Mouse (Mus musculus) hindbrain, embryonic 10.5 days (tissue): ENCODE data around the gene Hnrnpc. TPM values are rescaled to one million over a fixed set of nuclear protein-coding genes. Genes with fewer than 3 reads are reported as not detected.

Source experiments
- DNase-seq: peaks from one replicate; pipeline ENCODE4 v3.0.0-alpha.2; 2017; ENCODE audit warnings: low spot score
- H3K27ac ChIP-seq: fragments of 300-500 bp; sonication (generic); 2 replicates; pipeline ENCODE4 v1.5.1; 2016; ENCODE audit warnings: mild to moderate bottlenecking, moderate library complexity
- H3K27me3 ChIP-seq: fragments of 300-500 bp; sonication (generic); 2 replicates; pipeline ENCODE4 v1.6.1; 2016; ENCODE audit warnings: mild to moderate bottlenecking; ENCODE audit not compliant: poor library complexity, insufficient read depth, severe bottlenecking
- H3K36me3 ChIP-seq: fragments of 300-500 bp; sonication (generic); 2 replicates; pipeline ENCODE4 v1.6.1; 2016; ENCODE audit warnings: mild to moderate bottlenecking, moderate library complexity
- H3K4me1 ChIP-seq: fragments of 300-500 bp; sonication (generic); replicated peaks from 2 replicates; pipeline ENCODE4 v1.6.1; 2016; ENCODE audit warnings: mild to moderate bottlenecking
- H3K4me3 ChIP-seq: fragments of 300-500 bp; sonication (generic); 2 replicates; pipeline ENCODE4 v1.5.1; 2016; ENCODE audit warnings: mild to moderate bottlenecking, moderate library complexity
- H3K9me3 ChIP-seq: fragments of 300-500 bp; sonication (generic); 2 replicates; pipeline ENCODE4 v1.6.1; 2016; ENCODE audit warnings: mild to moderate bottlenecking, moderate library complexity
- WGBS: fragments of 180-500 bp; shearing (Covaris S2); methylation state at CpG from one replicate; pipeline ENCODE4 v1.1.7; 2016; 5-methylcytosine and 5-hydroxymethylcytosine counted together
- polyA plus RNA-seq: library from polyadenylated mRNA; unstranded; fragments of >200 nt; fragmentation: Nextera tagmentation; extraction: Ambion mirVana; gene quantifications from 2 replicates; pipeline ENCODE4 v1.2.1, GENCODE M21; 2016

Gene Hnrnpc
- 754 and 887 TPM in 2 replicates for polyA plus RNA-seq

DNA sequence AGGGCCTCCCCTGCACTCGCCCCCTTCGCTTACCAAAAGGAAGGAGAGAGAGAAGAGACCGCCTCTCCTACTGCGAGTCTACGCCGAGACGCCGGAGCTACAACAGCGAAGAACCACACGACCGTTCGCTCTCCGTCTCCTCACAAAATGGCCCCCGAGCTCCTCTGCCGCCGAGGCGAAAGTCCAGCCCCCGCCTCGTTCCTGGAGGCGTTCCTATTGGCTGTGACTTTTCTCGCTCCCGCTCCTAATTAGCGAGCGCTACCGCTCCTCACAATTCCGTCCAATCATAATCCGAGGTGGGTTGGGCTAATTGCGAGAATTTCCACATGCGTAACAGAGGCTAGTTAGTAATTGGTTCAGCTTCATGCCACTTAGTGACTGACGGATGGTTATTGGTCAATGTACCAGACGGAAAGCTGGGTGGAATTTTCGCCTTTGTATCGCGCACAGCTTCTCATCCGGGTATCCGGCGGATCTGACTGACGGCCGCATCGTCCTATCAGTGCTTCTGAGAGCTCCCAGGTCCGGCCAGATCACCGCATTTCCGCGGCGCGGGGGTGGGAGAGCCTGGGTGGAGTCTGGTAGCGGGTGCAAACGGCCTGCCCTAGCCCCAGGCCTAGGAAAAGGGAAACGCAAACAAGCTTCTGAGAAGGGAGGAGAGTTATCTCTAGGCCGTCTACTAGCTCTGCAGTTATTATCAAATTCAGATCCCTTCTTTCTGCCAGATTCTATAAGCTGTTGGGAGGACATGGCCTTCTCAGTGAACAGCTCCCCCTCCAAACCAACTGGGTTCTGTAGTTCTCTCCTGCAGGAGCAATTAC is at the start of gene Hnrnpc:
TSS of gene Hnrnpc (minus strand) at position 173 of the 821 bp plus-strand sequence.
- Histone ChIP-seq H3K36me3 (peaks cover 31% of the 10 kb centered on the region), H3K27me3 (no peaks in the 10 kb centered on the region), H3K4me3 (peak within 1 kb of the TSS; percentile 93), H3K4me1 (peaks cover 34% of the 10 kb centered on the region), H3K9me3 (no peaks in the 10 kb centered on the region), H3K27ac (peak within 1 kb of the TSS; percentile 99)
- WGBS: under 1% methylated on average over 50 of the region's 50 CpGs
- DNase-seq: peak; percentile 100

DNA sequence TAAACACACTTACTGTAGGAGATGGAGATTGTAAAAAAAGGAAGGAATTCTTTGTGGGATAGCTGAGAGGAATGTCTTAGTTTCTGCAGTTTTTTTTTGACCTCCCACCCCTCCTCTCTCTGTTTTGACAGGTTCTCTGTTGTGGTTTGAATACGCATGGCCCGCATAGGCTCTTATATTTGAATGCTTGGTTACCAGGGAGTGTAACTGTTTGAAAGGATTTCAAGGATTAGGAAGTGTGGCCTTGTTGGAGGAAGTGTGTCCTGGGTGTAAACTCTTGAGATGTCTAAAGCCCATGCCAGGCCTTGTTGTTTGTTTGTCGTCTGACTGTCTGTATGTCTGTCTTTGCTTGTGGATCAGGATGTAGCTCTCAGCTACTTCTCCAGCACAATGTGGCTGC is 48.8 kb upstream of the Hnrnpc start:
- Histone ChIP-seq H3K9me3 (no peaks in the 10 kb centered on the region), H3K27ac (no peak overlapping the region), H3K36me3 (peaks cover 3% of the 10 kb centered on the region), H3K4me3 (no peak overlapping the region), H3K4me1 (peaks cover 15% of the 10 kb centered on the region), H3K27me3 (no peaks in the 10 kb centered on the region)
- 55% methylated on average over 3 of the region's 3 CpGs for WGBS
- DNase-seq: no peak

DNA sequence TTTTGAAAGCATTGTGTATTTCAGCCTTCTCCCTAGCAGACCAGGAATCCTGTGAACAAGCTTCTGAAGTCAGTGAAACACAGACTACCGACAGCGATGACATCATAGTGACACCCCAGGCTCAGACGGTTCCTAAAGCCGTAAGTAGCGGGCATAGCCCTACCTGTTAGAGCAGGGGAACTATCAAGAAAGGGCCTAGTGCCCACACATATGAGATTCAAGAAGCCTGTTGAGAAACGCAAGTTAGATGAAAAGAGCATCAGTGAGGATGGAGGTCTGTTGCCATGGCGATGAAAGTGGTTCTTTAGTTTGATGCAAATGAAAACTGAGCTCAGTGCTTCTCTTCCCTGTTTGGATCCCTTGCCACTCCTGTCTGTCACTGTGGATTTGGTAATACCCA is 48.4 kb upstream of the Hnrnpc start:
- Histone ChIP-seq H3K27ac (no peak overlapping the region), H3K4me1 (peaks cover 15% of the 10 kb centered on the region), H3K9me3 (no peaks in the 10 kb centered on the region), H3K36me3 (no peaks in the 10 kb centered on the region), H3K4me3 (no peak overlapping the region), H3K27me3 (no peaks in the 10 kb centered on the region)
- no peak for DNase-seq
- 34% methylated on average over 7 of the region's 7 CpGs for WGBS

DNA sequence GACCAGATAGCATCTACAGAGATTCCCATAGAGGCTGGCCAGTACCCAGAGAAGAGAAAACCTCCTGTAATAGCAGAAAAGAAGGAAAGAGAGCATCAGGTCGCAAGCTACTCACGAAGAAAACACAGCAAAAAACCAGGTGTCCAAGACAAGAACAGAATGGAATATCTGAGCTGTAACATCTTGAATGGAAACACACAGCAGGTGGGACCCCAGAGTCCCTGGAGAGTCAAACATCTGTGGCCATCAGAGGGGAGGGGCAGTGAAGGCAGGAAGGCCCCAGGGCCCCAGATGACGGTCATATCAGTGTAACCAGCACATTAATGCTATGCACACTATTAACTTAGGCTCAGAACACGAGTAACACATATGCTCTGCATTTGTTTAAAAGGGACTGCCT is 46.1 kb upstream of the Hnrnpc start:
- DNase-seq: no peak
- Histone ChIP-seq H3K4me1 (peaks cover 15% of the 10 kb centered on the region), H3K9me3 (no peaks in the 10 kb centered on the region), H3K27ac (no peak overlapping the region), H3K27me3 (no peaks in the 10 kb centered on the region; the same call in 1 of the 2 replicates), H3K4me3 (no peak overlapping the region), H3K36me3 (no peaks in the 10 kb centered on the region)
- 55% methylated on average over 4 of the region's 4 CpGs for WGBS

DNA sequence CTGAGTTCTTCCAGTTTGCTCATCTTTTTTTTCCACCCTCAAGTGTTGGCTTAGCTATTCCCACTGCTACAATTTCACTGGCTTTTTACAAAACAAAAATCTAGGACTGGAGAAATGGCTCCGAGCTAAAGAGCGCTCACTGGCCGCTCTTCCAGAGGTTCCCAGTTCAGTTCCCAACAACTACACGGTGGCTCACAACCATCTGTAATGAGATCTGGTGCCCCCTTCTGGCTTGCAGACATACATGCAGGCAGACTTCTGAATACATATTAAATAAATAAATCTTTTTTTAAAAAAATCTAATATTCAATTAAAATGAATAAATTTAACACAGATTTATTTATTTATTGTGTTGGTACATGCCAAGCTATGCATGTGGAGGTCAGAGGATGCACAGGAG is 42.7 kb upstream of the Hnrnpc start:
- WGBS: 61% methylated on average over 4 of the region's 4 CpGs

DNA sequence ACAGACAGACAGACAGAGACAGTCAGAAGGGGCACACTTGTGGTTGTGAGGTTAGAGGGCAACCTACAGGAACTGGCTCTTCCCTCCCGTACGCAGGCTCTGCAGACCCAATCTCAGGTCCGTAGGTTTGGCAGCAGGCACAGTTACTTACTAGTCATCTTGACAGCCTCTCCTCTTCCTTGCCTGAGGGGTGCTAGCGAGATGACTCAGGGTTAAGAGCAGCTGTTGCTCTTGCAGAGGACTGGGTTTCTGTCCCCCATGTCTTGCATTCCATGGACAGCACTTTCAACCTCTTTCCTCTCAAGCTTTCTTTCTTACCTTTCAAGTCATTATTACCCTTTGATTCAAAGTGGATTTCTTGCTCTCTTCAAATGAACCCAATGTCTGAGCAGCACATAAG is 40.3 kb upstream of the Hnrnpc start:
- 81% methylated on average over 4 of the region's 4 CpGs for WGBS
- no peaks in the 10 kb centered on the region for H3K36me3 ChIP-seq
- no peak for DNase-seq
- H3K4me1 ChIP-seq: no peaks in the 10 kb centered on the region
- no peaks in the 10 kb centered on the region for H3K9me3 ChIP-seq
- no peaks in the 10 kb centered on the region; the same call in 1 of the 2 replicates for H3K27me3 ChIP-seq
- H3K4me3 ChIP-seq: no peak overlapping the region
- no peak overlapping the region for H3K27ac ChIP-seq

More for the DNA sequence above, 42.7 kb upstream of the Hnrnpc start:
- H3K36me3 ChIP-seq: no peaks in the 10 kb centered on the region
- no peak for DNase-seq
- no peak overlapping the region for H3K4me3 ChIP-seq
- no peak overlapping the region for H3K27ac ChIP-seq
- H3K4me1 ChIP-seq: peaks cover 3% of the 10 kb centered on the region; the same call in 1 of the 2 replicates
- H3K27me3 ChIP-seq: no peaks in the 10 kb centered on the region; the same call in 1 of the 2 replicates
- H3K9me3 ChIP-seq: no peaks in the 10 kb centered on the region

DNA sequence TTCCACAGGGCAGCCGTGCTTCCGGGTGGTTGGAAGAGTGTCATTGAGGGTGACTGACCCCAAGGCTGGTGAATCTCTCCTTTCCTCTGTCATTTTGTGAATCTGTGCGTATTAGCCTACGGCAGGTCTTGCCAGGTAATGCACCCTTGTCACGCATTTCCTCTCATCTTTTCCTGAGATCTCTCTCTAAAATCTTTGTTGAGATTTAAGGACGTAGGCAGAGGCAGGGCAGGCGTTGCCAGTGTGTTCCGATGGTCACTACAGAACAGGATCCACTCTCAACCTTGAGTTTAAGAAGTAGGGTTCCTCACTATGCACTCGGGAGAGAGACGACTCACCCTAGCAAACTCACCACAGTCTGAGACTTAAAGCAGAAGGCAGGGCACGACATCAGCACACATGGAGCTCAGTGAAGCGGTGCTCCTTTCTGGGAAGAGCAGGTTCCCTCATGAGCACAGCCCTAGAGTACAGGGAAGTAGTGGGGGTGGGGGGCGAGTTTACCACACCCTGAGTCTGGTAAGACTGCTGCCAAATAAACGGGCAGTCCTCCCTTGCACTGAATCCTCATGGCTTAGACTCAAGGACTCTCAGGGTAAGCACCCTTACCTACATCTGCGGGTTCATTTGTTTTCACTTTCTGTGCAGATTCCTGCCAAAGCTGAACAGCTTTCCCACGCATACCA is 37.8 kb upstream of the Hnrnpc start:
- WGBS: 77% methylated on average over 16 of the region's 16 CpGs
- Histone ChIP-seq H3K4me1 (no peaks in the 10 kb centered on the region), H3K27ac (no peak overlapping the region), H3K4me3 (no peak overlapping the region), H3K27me3 (no peaks in the 10 kb centered on the region; the same call in 1 of the 2 replicates), H3K9me3 (no peaks in the 10 kb centered on the region), H3K36me3 (no peaks in the 10 kb centered on the region)
- no peak for DNase-seq

DNA sequence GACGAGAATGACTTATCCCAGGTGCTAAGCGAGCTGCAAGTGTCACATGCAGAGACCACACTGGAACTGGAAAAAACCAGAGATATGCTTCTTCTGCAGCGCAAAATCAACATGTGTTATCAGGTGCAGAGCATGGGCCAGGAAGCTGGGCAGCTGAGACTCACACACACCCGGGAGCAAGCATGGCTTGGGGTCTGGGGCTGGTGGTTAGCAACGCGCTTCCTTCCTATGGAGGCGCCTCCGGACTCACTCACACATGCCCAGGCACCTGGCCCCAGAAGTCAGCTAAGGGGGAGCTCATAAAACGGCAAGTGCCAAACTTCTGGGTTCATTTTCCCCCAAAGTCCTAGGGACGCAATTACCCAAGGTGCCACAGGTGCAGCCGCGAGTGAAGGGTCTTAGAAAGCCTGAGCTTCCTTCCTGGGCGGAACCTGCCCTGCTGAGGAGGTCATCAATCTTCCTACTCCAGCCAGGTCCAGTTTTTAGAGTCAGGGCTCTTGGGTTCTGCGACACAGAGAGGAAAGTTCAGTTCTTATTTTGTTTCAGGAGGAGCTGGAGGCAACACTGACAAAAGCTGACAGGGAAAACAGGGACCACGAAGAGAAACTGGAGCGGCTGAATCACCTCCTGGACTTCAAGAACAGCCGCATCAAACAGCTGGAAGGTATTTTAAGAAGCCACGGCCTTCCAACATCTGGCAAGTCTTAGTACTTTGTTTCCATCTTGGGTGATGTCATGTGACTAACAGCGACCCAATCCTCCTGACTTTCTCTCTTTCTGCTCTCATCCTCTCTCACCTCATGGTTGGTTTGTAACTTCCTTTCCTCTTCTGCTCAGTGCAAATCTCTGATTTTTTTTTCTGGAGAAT is 37.0 kb upstream of the Hnrnpc start:
- no peaks in the 10 kb centered on the region for H3K9me3 ChIP-seq
- WGBS: 72% methylated on average over 19 of the region's 19 CpGs
- H3K27me3 ChIP-seq: no peaks in the 10 kb centered on the region; the same call in 1 of the 2 replicates
- H3K27ac ChIP-seq: no peak overlapping the region
- no peak for DNase-seq
- H3K36me3 ChIP-seq: no peaks in the 10 kb centered on the region
- H3K4me1 ChIP-seq: no peaks in the 10 kb centered on the region
- no peak overlapping the region for H3K4me3 ChIP-seq

DNA sequence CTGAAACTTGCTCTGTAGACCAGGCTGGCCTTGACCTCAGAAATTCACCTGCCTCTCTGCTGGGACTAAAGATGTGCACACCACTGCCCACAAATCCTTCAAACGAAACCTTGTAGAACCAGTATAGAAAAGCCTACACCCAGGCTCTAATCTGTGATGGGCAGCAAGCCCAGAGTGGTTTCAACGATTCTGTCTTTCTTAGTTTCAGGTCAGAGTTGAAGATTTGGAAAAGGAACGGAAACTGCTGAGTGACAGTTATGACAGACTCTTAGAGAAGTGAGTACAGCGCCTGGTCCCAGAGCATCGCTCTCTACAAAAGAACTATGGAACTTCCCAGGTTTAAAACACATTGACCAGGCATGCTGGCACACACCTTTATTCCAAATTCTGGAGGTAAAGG is 29.8 kb upstream of the Hnrnpc start:
- 86% methylated on average over 5 of the region's 5 CpGs for WGBS

DNA sequence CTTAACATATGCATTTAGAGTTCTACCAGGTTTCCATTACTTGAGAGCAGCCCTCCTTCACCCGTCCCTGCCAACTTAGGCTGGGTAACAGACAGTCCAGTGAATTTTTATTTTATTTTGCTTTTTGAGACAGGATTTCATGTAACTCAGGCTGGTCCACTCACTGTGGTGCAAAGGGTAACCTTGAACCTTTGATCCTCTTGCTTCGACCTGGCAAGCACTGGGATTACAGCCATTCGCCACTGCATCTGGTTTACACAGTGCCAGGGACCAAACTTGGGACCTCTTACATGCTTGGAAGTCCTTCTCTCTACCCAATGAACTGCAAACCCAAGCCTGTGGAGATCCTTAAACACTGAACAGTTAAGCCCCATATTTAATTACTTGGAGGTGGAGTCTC is 20.8 kb upstream of the Hnrnpc start:
- no peaks in the 10 kb centered on the region for H3K9me3 ChIP-seq
- no peaks in the 10 kb centered on the region for H3K36me3 ChIP-seq
- no peak for DNase-seq
- WGBS: 93% methylated on average over 3 of the region's 3 CpGs
- H3K27me3 ChIP-seq: peaks cover 12% of the 10 kb centered on the region; the same call in 1 of the 2 replicates
- 0 out of 2 replicates have a peak, but pooled peaks cover 1% of the 10 kb centered on the region for H3K4me1 ChIP-seq
- no peak overlapping the region for H3K4me3 ChIP-seq
- no peak overlapping the region for H3K27ac ChIP-seq

More for the DNA sequence above, 29.8 kb upstream of the Hnrnpc start:
- no peak overlapping the region for H3K27ac ChIP-seq
- H3K4me3 ChIP-seq: no peak overlapping the region
- H3K9me3 ChIP-seq: no peaks in the 10 kb centered on the region
- no peaks in the 10 kb centered on the region for H3K4me1 ChIP-seq
- no peak for DNase-seq
- H3K27me3 ChIP-seq: no peaks in the 10 kb centered on the region
- H3K36me3 ChIP-seq: no peaks in the 10 kb centered on the region

DNA sequence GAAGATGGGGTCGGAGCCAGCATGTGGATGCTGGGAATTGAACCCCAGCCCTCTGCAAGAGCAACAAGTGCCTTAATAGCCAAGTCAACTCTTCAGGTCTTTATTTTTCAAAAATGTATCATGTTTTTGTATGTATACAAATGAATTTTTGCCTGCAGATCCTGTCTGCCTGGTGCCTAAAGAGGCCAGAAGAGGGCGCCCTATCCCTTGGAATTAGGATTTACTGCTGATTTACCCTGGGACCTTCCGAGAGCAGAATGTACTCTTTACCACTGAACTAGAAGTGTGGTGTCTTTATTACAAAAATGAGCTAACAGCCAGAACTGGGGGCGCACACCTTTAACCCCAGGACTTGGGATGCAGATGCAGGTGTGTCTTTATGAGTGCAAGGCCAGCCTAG is 20.1 kb upstream of the Hnrnpc start:
- Histone ChIP-seq H3K36me3 (no peaks in the 10 kb centered on the region), H3K9me3 (no peaks in the 10 kb centered on the region), H3K4me3 (no peak overlapping the region), H3K27ac (no peak overlapping the region), H3K27me3 (peaks cover 12% of the 10 kb centered on the region; the same call in 1 of the 2 replicates), H3K4me1 (peaks cover 8% of the 10 kb centered on the region)
- DNase-seq: peak; percentile 70
- WGBS: 22% methylated on average over 4 of the region's 4 CpGs

DNA sequence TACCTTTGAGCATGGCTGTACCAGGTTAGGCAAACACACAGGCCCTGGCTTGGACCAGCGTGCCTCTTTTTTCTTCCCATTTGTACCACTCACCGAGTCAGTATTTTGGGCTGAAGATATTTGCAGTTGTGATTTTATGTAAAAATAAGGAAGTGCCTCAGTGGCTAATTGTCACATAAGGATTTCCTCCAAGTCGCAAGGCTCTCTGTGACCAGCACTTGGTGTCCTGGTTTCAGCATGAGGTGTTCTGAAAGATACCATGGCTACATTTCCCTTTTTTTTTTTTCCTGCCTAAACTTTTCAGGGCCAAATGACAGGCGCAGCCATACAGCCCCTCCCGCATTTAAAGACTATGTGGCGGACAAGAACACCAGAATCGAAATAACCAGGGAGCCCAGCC is 16.3 kb upstream of the Hnrnpc start:
- Histone ChIP-seq H3K4me1 (peaks cover 14% of the 10 kb centered on the region), H3K27ac (no peak overlapping the region), H3K9me3 (no peaks in the 10 kb centered on the region), H3K4me3 (peak overlapping the region; percentile 73; the same call in 1 of the 2 replicates), H3K27me3 (peaks cover 12% of the 10 kb centered on the region; the same call in 1 of the 2 replicates), H3K36me3 (no peaks in the 10 kb centered on the region)
- no peak for DNase-seq
- WGBS: 61% methylated on average over 7 of the region's 7 CpGs
